8 mouse cellular contexts compared by ENCODE assay signal in the genomic region with DNA sequence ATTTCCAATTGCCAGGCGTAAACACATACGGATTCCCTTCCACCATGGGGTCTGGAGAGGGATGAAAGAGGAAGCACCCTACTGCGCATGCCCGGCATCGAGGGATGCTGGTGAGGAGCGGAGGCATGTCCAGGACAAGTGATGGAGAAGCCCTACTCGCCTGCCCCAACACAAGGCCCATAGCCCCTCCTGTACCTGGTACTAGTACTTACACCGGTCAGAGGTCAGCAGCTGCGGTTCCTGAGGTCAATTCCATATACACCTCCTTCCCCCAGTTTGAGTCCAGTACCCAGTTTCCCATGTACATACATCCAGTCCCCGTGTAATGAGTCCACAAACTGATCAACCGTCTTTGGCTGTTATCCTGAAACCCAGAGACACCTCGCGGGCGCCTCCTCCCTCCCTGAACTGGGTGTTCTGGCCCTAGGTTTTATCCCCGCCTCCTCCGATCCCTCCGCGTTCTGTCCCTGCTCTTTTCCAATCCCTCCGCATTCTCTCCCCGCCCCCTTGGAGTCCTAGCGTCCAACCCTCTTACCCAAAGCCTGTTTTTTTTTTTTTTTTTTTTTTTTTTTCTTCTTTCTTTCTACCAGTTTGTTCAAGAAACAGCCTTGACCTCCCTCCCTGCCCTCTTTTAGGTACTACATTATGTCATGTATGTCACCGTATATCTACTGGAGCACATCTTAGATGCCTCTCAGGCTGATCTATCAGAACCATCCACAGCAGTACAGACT. TPM values are rescaled to one million over a fixed set of nuclear protein-coding genes. Genes with fewer than 3 reads are reported as not detected.
DNase-seq lines count a peak whose midpoint lies in the region; ATAC-seq lines count a peak whose summit lies in the region.

Gene Cpt1c, minus strand, starts transcription at position 469 of the 734 bp plus-strand sequence.

- no peaks in the 10 kb centered on the region for H3K9me3 ChIP-seq in intestine, embryonic 15.5 days
- H3K9me3 ChIP-seq in megakaryocyte, embryonic 14.5 days = no peaks in the 10 kb centered on the region

- peaks cover 25% of the 10 kb centered on the region for H3K4me1 ChIP-seq in intestine, embryonic 15.5 days (replicated peaks)
- peaks cover 61% of the 10 kb centered on the region for H3K4me1 ChIP-seq in megakaryocyte, embryonic 14.5 days

- WGBS in intestine, embryonic 15.5 days = 4% methylated on average over 22 of the region's 22 CpGs

- H3K27ac ChIP-seq in intestine, embryonic 15.5 days = peak within 1 kb of the TSS; percentile 84

- peak within 1 kb of the TSS; percentile 43 for H3K9ac ChIP-seq in intestine, embryonic 15.5 days

- peaks cover 32% of the 10 kb centered on the region for H3K36me3 ChIP-seq in intestine, embryonic 15.5 days
- H3K36me3 ChIP-seq in megakaryocyte, embryonic 14.5 days (replicated peaks; ENCODE audit: low read length) = peaks cover 45% of the 10 kb centered on the region

- H3K4me3 ChIP-seq in intestine, embryonic 15.5 days (replicated peaks) = peak within 1 kb of the TSS; percentile 47
- H3K4me3 ChIP-seq in megakaryocyte, embryonic 14.5 days (replicated peaks) = peak within 1 kb of the TSS; percentile 83

- peak; percentile 54 for ATAC-seq in intestine, embryonic 15.5 days

- H3K4me2 ChIP-seq in intestine, embryonic 15.5 days (replicated peaks) = peak within 1 kb of the TSS; percentile 76

- intact Hi-C loops in left cerebral cortex, postnatal 10 days (cut with DNase I) = loop anchor here (5.0 kb wide), 1 partner anchor 42 kb away; no protein-coding TSS in a partner anchor

- peak; percentile 75 for DNase-seq in adrenal gland, postnatal 25 days
- peak; percentile 85 for DNase-seq in embryo, embryonic 9.5 days (ENCODE audit: extremely low spot score)
- peak; percentile 77 for DNase-seq in gastrocnemius, postnatal 25 days
- DNase-seq in left cerebral cortex, postnatal 10 days (ENCODE audit: extremely low spot score in 1 of 2, low spot score in 2 of 2) = peak; percentile 87 to 94
- DNase-seq in right cerebral cortex, postnatal 36 days (ENCODE audit: low spot score in 2 of 2) = peak; percentile 75 to 84
- no peak for DNase-seq in natural killer cell, adult 2 months (ENCODE audit: low spot score in 2 of 2)

- no peaks in the 10 kb centered on the region for H3K27me3 ChIP-seq in intestine, embryonic 15.5 days (replicated peaks)
- peaks cover 29% of the 10 kb centered on the region for H3K27me3 ChIP-seq in megakaryocyte, embryonic 14.5 days (replicated peaks)

RNA-seq across cellular contexts. Expression of gene Cpt1c, which starts in this region (rescaled TPM):
- total RNA-seq in adrenal gland, postnatal 25 days (2021) = 13.3 and 16.5 TPM in 2 replicates
- total RNA-seq in gastrocnemius, postnatal 25 days (2021) = 1 to 10 TPM; 1.6 to 2.0 TPM
- polyA plus RNA-seq in intestine, embryonic 15.5 days (2015; fragmentation: Nextera tagmentation; extraction: Ambion mirVana) = 16.1 and 16.5 TPM in 2 replicates
- 10 to 100 TPM; 93.4 to 95.5 TPM for total RNA-seq in left cerebral cortex, postnatal 10 days (2021)
- 0.82 TPM in 1 of 2 replicates, not detected in the other for polyA plus RNA-seq in megakaryocyte, embryonic 14.5 days (2012; ENCODE audit: insufficient read depth, low replicate concordance)

Comparison
In these comparisons a context has a peak if more than half of its experiments do, and no peak if none do; other contexts are left out.
1. DNase-seq: peak in adrenal gland, postnatal 25 days (single experiment), embryo, embryonic 9.5 days (single experiment), gastrocnemius, postnatal 25 days (single experiment), left cerebral cortex, postnatal 10 days (2 of 2) and right cerebral cortex, postnatal 36 days (2 of 2); none in natural killer cell, adult 2 months (0 of 2).